Mouse (Mus musculus) embryonic facial prominence, embryonic 10.5 days (tissue): Measurements from ENCODE around the gene Fkbp4. TPM values are rescaled to one million over a fixed set of nuclear protein-coding genes. Genes with fewer than 3 reads are reported as not detected.
"Not testable (repeated sequence)": the region's sequence is repeated elsewhere in the genome, so short reads cannot be mapped to it uniquely, and the experiment has no call there.

ENCODE experiments used
- DNase-seq: peaks from one replicate; pipeline ENCODE4 v3.0.0-alpha.2; 2017; ENCODE audit warnings: low spot score
- H3K27ac ChIP-seq: fragments of 300-500 bp; sonication (generic); replicated peaks from 2 replicates; pipeline ENCODE4 v1.5.1; 2016; ENCODE audit warnings: mild to moderate bottlenecking
- H3K27me3 ChIP-seq: fragments of 300-500 bp; sonication (generic); replicated peaks from 2 replicates; pipeline ENCODE4 v1.6.1; 2016; ENCODE audit warnings: low read depth, mild to moderate bottlenecking; ENCODE audit not compliant: poor library complexity, severe bottlenecking
- H3K36me3 ChIP-seq: fragments of 300-500 bp; sonication (generic); replicated peaks from 2 replicates; pipeline ENCODE4 v1.6.1; 2016; ENCODE audit warnings: mild to moderate bottlenecking, moderate library complexity
- H3K4me1 ChIP-seq: fragments of 300-500 bp; sonication (generic); 2 replicates; pipeline ENCODE4 v1.6.1; 2016
- H3K4me3 ChIP-seq: fragments of 300-500 bp; sonication (generic); 2 replicates; pipeline ENCODE4 v1.5.1; 2016; ENCODE audit warnings: mild to moderate bottlenecking, moderate library complexity
- H3K9me3 ChIP-seq: fragments of 300-500 bp; sonication (generic); 2 replicates; pipeline ENCODE4 v1.6.1; 2016; ENCODE audit warnings: mild to moderate bottlenecking
- WGBS: fragments of 180-500 bp; shearing (Covaris S2); methylation state at CpG from one replicate; pipeline ENCODE4 v1.1.7; 2016; 5-methylcytosine and 5-hydroxymethylcytosine counted together
- polyA plus RNA-seq: library from polyadenylated mRNA; unstranded; fragments of >200 nt; fragmentation: Nextera tagmentation; extraction: Ambion mirVana; gene quantifications from 2 replicates; pipeline ENCODE4 v1.2.1, GENCODE M21; 2016

Fkbp4 gene
- polyA plus RNA-seq, 1 experiment from 2014 or later = 813 TPM

- H3K4me1 ChIP-seq = no peaks in the 10 kb centered on the region
- peaks cover 95% of the 10 kb centered on the region for H3K36me3 ChIP-seq
- WGBS = 95% methylated on average over 13 of the region's 13 CpGs
- H3K4me3 ChIP-seq = no peak overlapping the region
- no peak overlapping the region for H3K27ac ChIP-seq
- no peaks in the 10 kb centered on the region for H3K27me3 ChIP-seq
- no peak for DNase-seq
- H3K9me3 ChIP-seq = no peaks in the 10 kb centered on the region
Measured at GRCm38 (mm10) chr6:128410305-128410704, 28.2 kb downstream of the Fkbp4 start.

- no peak for DNase-seq
- Histone ChIP-seq H3K27me3 (no peaks in the 10 kb centered on the region), H3K4me3 (no peak overlapping the region), H3K4me1 (no peaks in the 10 kb centered on the region), H3K36me3 (peaks cover 79% of the 10 kb centered on the region), H3K9me3 (no peaks in the 10 kb centered on the region), H3K27ac (no peak overlapping the region)
- 87% methylated on average over 7 of the region's 7 CpGs for WGBS
Measured at GRCm38 (mm10) chr6:128408544-128409125, 29.8 kb downstream of the Fkbp4 start.

DNA sequence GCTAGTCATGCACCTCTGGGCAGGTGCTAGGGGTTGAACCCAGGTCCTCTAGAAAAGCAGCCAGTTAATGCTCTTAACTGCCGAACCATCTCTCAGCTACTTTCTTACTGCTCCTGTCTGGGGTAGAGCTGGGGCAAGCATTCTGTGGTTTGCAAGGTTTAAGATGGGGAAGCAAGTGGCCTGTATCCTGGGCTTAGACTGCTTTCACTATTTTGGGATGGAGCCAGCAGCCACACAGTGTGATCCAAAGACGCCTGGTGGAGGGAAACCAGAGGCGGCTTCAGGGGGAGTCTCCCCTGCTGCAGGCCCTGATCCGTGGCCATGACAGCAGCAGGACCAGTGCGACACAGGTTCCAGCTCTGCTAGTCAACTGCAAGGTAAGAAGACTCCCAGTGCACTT is 33.8 kb downstream of the Fkbp4 start:
- no peak for DNase-seq
- H3K27ac ChIP-seq = no peak overlapping the region
- no peak overlapping the region for H3K4me3 ChIP-seq
- no peaks in the 10 kb centered on the region for H3K27me3 ChIP-seq
- peaks cover 40% of the 10 kb centered on the region for H3K36me3 ChIP-seq
- no peaks in the 10 kb centered on the region for H3K9me3 ChIP-seq
- 60% methylated on average over 5 of the region's 5 CpGs for WGBS
- H3K4me1 ChIP-seq = peaks cover 4% of the 10 kb centered on the region

GRCm38 (mm10) chr6:128399421-128400185 is 38.9 kb downstream of the Fkbp4 start:
- DNase-seq = peak; percentile 36
- no peaks in the 10 kb centered on the region for H3K27me3 ChIP-seq
- H3K9me3 ChIP-seq = no peaks in the 10 kb centered on the region
- no peaks in the 10 kb centered on the region for H3K36me3 ChIP-seq
- WGBS = 55% methylated on average over 21 of the region's 21 CpGs
- H3K27ac ChIP-seq = peak overlapping the region; percentile 48; the same call in 1 of the 2 replicates
- H3K4me1 ChIP-seq = peaks cover 10% of the 10 kb centered on the region
- H3K4me3 ChIP-seq = peak overlapping the region; percentile 28; the same call in 1 of the 2 replicates

DNA sequence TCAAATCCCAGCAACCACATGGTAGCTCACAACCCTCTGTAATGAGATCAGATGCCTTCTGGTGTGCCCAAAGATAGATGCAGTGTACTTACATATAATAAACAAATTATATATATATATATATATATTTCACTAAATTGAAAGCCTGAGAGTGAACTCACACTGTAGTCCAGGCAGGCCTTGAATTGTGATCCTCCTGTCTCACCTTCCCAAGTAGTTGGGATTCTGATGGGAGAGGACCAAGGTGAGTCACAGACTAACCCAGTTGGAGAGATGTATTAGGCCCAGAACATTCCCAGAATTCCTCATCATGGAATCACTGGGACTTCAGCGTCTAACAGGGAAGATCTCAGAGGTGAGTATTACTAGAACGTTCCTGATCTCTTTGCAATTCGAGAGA is 39.5 kb downstream of the Fkbp4 start, which contains the start of gene Nrip2:
Gene Nrip2, plus strand, starts transcription at position 301 of the 400 bp plus-strand sequence.
- 81% methylated on average over 3 of the region's 3 CpGs for WGBS
- Histone ChIP-seq H3K27ac (peak within 1 kb of the TSS; percentile 48; the same call in 1 of the 2 replicates), H3K27me3 (no peaks in the 10 kb centered on the region), H3K4me3 (peak within 1 kb of the TSS; percentile 28; the same call in 1 of the 2 replicates), H3K36me3 (no peaks in the 10 kb centered on the region), H3K4me1 (peaks cover 10% of the 10 kb centered on the region), H3K9me3 (no peaks in the 10 kb centered on the region)
- no peak for DNase-seq

GRCm38 (mm10) chr6:128397574-128398261 is 40.8 kb downstream of the Fkbp4 start:
- 76% methylated on average over 7 of the region's 7 CpGs for WGBS

DNA sequence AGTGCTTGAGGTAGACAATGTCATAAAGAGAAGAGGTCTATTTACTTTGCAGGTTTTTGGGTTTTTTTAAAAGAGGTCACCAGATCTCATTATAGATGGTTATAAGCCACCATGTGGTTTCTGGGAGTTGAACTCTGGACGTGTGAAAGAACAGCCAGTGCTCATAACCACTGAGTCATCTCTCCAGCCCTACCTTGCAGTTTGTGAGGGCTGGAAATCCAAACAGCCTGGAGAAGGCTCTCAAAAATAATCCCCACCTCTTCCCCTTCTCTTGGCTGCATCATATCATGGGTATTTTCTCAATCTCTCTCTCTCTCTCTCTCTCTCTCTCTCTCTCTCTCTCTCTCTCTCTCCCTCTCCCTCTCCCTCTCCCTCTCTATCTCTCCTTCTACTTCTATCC is 47.8 kb downstream of the Fkbp4 start:
- H3K4me3 ChIP-seq = no peak overlapping the region
- H3K36me3 ChIP-seq = no peaks in the 10 kb centered on the region
- no peak for DNase-seq
- H3K4me1 ChIP-seq = no peaks in the 10 kb centered on the region
- no peak overlapping the region for H3K27ac ChIP-seq
- no peaks in the 10 kb centered on the region for H3K27me3 ChIP-seq
- no peaks in the 10 kb centered on the region for H3K9me3 ChIP-seq
- 75% methylated on average over 1 of the region's 1 CpGs for WGBS

More at GRCm38 (mm10) chr6:128397574-128398261, 40.8 kb downstream of the Fkbp4 start:
- H3K4me1 ChIP-seq = peaks cover 10% of the 10 kb centered on the region
- H3K4me3 ChIP-seq = no peak overlapping the region
- no peak overlapping the region for H3K27ac ChIP-seq
- H3K9me3 ChIP-seq = no peaks in the 10 kb centered on the region
- no peaks in the 10 kb centered on the region for H3K36me3 ChIP-seq
- DNase-seq = no peak
- no peaks in the 10 kb centered on the region for H3K27me3 ChIP-seq

- no peak overlapping the region for H3K27ac ChIP-seq
- DNase-seq = no peak
- H3K4me1 ChIP-seq = no peaks in the 10 kb centered on the region
- no peaks in the 10 kb centered on the region for H3K27me3 ChIP-seq
- no peak overlapping the region for H3K4me3 ChIP-seq
- WGBS = 88% methylated on average over 1 of the region's 1 CpGs
- H3K36me3 ChIP-seq = no peaks in the 10 kb centered on the region
- no peaks in the 10 kb centered on the region for H3K9me3 ChIP-seq
Measured at GRCm38 (mm10) chr6:128389185-128389584, 49.3 kb downstream of the Fkbp4 start.

- no peaks in the 10 kb centered on the region for H3K36me3 ChIP-seq
- H3K9me3 ChIP-seq = no peaks in the 10 kb centered on the region
- no peaks in the 10 kb centered on the region for H3K27me3 ChIP-seq
- no peaks in the 10 kb centered on the region for H3K4me1 ChIP-seq
- no peak overlapping the region for H3K4me3 ChIP-seq
- no peak for DNase-seq
- WGBS = 98% methylated on average over 1 of the region's 1 CpGs
- no peak overlapping the region for H3K27ac ChIP-seq
Measured at GRCm38 (mm10) chr6:128385026-128385425, 53.5 kb downstream of the Fkbp4 start.

GRCm38 (mm10) chr6:128383752-128384151 is 54.7 kb downstream of the Fkbp4 start:
- DNase-seq = no peak
- H3K9me3 ChIP-seq = no peaks in the 10 kb centered on the region
- H3K27ac ChIP-seq = no peak overlapping the region
- no peaks in the 10 kb centered on the region for H3K27me3 ChIP-seq
- no peak overlapping the region for H3K4me3 ChIP-seq
- 68% methylated on average over 7 of the region's 7 CpGs for WGBS
- no peaks in the 10 kb centered on the region for H3K4me1 ChIP-seq
- H3K36me3 ChIP-seq = no peaks in the 10 kb centered on the region

DNA sequence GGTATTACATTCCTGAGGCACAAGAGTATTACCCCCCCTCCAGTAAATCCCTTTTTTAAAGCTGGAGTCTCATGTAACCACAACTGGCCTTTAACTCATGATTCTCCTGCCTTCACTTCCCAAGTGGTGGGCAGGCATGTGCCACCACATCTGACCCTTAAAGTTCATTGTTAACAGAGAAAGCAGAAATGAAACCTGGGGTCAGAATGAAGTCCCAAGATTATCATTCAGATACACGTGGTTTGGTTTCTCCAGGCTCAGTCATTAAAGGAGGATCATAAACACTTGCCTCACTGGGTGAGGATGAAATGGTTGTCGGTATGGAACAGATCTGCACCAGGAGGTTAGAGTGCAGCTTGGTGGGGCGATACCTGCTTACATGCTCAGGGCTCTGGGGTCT is 57.2 kb downstream of the Fkbp4 start:
- H3K36me3 ChIP-seq = peaks cover 17% of the 10 kb centered on the region

GRCm38 (mm10) chr6:128380594-128381167 is 57.8 kb downstream of the Fkbp4 start:
- H3K27me3 ChIP-seq, H3K9me3 ChIP-seq, H3K4me1 ChIP-seq, H3K4me3 ChIP-seq, H3K27ac ChIP-seq, DNase-seq: not testable (repeated sequence)
- H3K36me3 ChIP-seq = peaks cover 22% of the 10 kb centered on the region
- WGBS = 56% methylated on average over 1 of the region's 1 CpGs

More for the DNA sequence above, 57.2 kb downstream of the Fkbp4 start:
- Histone ChIP-seq H3K4me3 (no peak overlapping the region), H3K27ac (no peak overlapping the region), H3K27me3 (no peaks in the 10 kb centered on the region), H3K9me3 (no peaks in the 10 kb centered on the region), H3K4me1 (no peaks in the 10 kb centered on the region)
- DNase-seq = no peak
- WGBS = 78% methylated on average over 3 of the region's 3 CpGs
